Mouse (Mus musculus) CH12.LX (cell line): ENCODE results near the gene Slc9a1. TPM values are rescaled to one million over a fixed set of nuclear protein-coding genes. Genes with fewer than 3 reads are reported as not detected.

Source experiments
- DNase-seq: peaks from one replicate; pipeline ENCODE4 v3.0.0-alpha.2; 2013; ENCODE audit errors: extremely low read depth
- H3K27ac ChIP-seq: 2 replicates; pipeline ENCODE4 v1.5.1; 2012; ENCODE audit warnings: low read depth, mild to moderate bottlenecking, control low read depth, moderate library complexity; ENCODE audit not compliant: insufficient read depth
- H3K27me3 ChIP-seq: replicated peaks from 2 replicates; pipeline ENCODE3; 2012; ENCODE audit warnings: inconsistent platforms
- H3K36me3 ChIP-seq, 2 experiments: replicated peaks in 1 of 2; 2 replicates each; pipeline versions ENCODE3 to v1.6.1; 2012; ENCODE audit warnings: inconsistent platforms in 1 of 2, low read length in 1 of 2, mild to moderate bottlenecking in 1 of 2, mixed read lengths in 1 of 2, moderate library complexity in 1 of 2; ENCODE audit not compliant: control insufficient read depth in 1 of 2, insufficient read depth in 1 of 2
- H3K4me1 ChIP-seq, 2 experiments: 2 replicates each; pipeline ENCODE4 v1.6.1; 2012; ENCODE audit warnings: inconsistent platforms in 1 of 2, moderate library complexity in 1 of 2; ENCODE audit not compliant: insufficient read depth in 2 of 2, control insufficient read depth in 1 of 2
- H3K4me2 ChIP-seq: 2 replicates; pipeline ENCODE4 v1.6.1; 2012; ENCODE audit warnings: low read depth, mild to moderate bottlenecking, control low read depth; ENCODE audit not compliant: poor library complexity, insufficient read depth, severe bottlenecking
- H3K4me3 ChIP-seq, 3 experiments: fragments of 150-350 bp in 1 of 3; sonication (generic) in 1 of 3; replicated peaks in 1 of 3; 2 replicates each; pipeline versions ENCODE3 to v1.5.1; 2011 to 2012; ENCODE audit warnings: low read depth in 2 of 3, low read length in 2 of 3, mild to moderate bottlenecking in 2 of 3, moderate library complexity in 2 of 3, control low read depth in 1 of 3, improper control_type of control experiment in 1 of 3, inconsistent platforms in 1 of 3, mixed read lengths in 1 of 3; ENCODE audit not compliant: poor library complexity in 1 of 3
- H3K79me2 ChIP-seq: replicated peaks from 2 replicates; pipeline ENCODE4 v1.6.1; 2012; ENCODE audit warnings: mild to moderate bottlenecking, moderate library complexity; ENCODE audit not compliant: control insufficient read depth, poor library complexity, insufficient read depth, severe bottlenecking; ENCODE audit errors: extremely low read depth
- H3K9ac ChIP-seq: 2 replicates; pipeline ENCODE4 v1.6.1; 2012; ENCODE audit warnings: low read depth, mild to moderate bottlenecking, control low read depth, moderate library complexity; ENCODE audit not compliant: insufficient read depth
- H3K9me3 ChIP-seq: replicated peaks from 2 replicates; pipeline ENCODE3; 2012; ENCODE audit warnings: low read length, inconsistent platforms, mixed read lengths
- BHLHE40 ChIP-seq: IDR thresholded peaks from 2 replicates; pipeline ENCODE4 v1.6.1; 2011; ENCODE audit warnings: mild to moderate bottlenecking, low read depth, low read length, improper control_type of control experiment
- CHD2 ChIP-seq: IDR thresholded peaks from 2 replicates; pipeline ENCODE4 v1.6.1; 2011; ENCODE audit warnings: low read length, improper control_type of control experiment
- ELF1 ChIP-seq: IDR thresholded peaks from 2 replicates; pipeline ENCODE4 v1.6.1; 2014; ENCODE audit warnings: low read depth, mild to moderate bottlenecking, inconsistent platforms, low read length, improper control_type of control experiment
- EP300 ChIP-seq: IDR thresholded peaks from 2 replicates; pipeline ENCODE4 v1.6.1; 2011; ENCODE audit warnings: low read length, improper control_type of control experiment
- ETS1 ChIP-seq: conservative IDR thresholded peaks from 2 replicates; pipeline ENCODE4 v1.6.1; 2012; ENCODE audit warnings: low read depth, mild to moderate bottlenecking, inconsistent platforms, low read length, improper control_type of control experiment, moderate library complexity
- IRF4 ChIP-seq: IDR thresholded peaks from 2 replicates; pipeline ENCODE4 v1.6.1; 2014; ENCODE audit warnings: low read depth, mild to moderate bottlenecking, inconsistent platforms, low read length, improper control_type of control experiment
- JUN ChIP-seq: IDR thresholded peaks from 2 replicates; pipeline ENCODE4 v1.6.1; 2011; ENCODE audit warnings: low read depth, mild to moderate bottlenecking, low read length, improper control_type of control experiment, moderate library complexity; ENCODE audit not compliant: insufficient read depth
- KAT2A ChIP-seq: IDR thresholded peaks from 2 replicates; pipeline ENCODE4 v1.6.1; 2012; ENCODE audit warnings: low read length, improper control_type of control experiment, inconsistent platforms; ENCODE audit not compliant: insufficient replicate concordance
- MAX ChIP-seq: IDR thresholded peaks from 2 replicates; pipeline ENCODE4 v1.6.1; 2011; ENCODE audit warnings: low read length, improper control_type of control experiment
- MAZ ChIP-seq: IDR thresholded peaks from 2 replicates; pipeline ENCODE4 v1.6.1; 2012; ENCODE audit warnings: low read depth, mild to moderate bottlenecking, inconsistent platforms, low read length, improper control_type of control experiment, moderate library complexity
- MEF2A ChIP-seq: IDR thresholded peaks from 2 replicates; pipeline ENCODE4 v1.6.1; 2014; ENCODE audit warnings: low read depth, mild to moderate bottlenecking, inconsistent platforms, low read length, improper control_type of control experiment, borderline replicate concordance
- MYC ChIP-seq: IDR thresholded peaks from 2 replicates; pipeline ENCODE4 v1.6.1; 2011; ENCODE audit warnings: low read depth, mild to moderate bottlenecking, improper control_type of control experiment, low read length
- NELFE ChIP-seq: IDR thresholded peaks from 2 replicates; pipeline ENCODE4 v1.6.1; 2011; ENCODE audit warnings: low read depth, low read length, improper control_type of control experiment
- NRF1 ChIP-seq: IDR thresholded peaks from 2 replicates; pipeline ENCODE4 v1.6.1; 2014; ENCODE audit warnings: low read depth, mild to moderate bottlenecking, inconsistent platforms, low read length, improper control_type of control experiment, moderate library complexity
- PAX5 ChIP-seq: IDR thresholded peaks from 2 replicates; pipeline ENCODE4 v1.6.1; 2012; ENCODE audit warnings: low read length, inconsistent platforms, mixed read lengths
- POLR2A ChIP-seq: IDR thresholded peaks from 2 replicates; pipeline ENCODE4 v1.6.1; 2011; ENCODE audit warnings: low read depth, mild to moderate bottlenecking, improper control_type of control experiment, low read length
- POLR2AphosphoS2 ChIP-seq: IDR thresholded peaks from 2 replicates; pipeline ENCODE4 v1.6.1; 2011; ENCODE audit warnings: low read depth, low read length, improper control_type of control experiment
- RCOR1 ChIP-seq: conservative IDR thresholded peaks from 2 replicates; pipeline ENCODE4 v1.6.1; 2012; ENCODE audit warnings: low read depth, mild to moderate bottlenecking, inconsistent platforms, low read length, improper control_type of control experiment
- SIN3A ChIP-seq: IDR thresholded peaks from 2 replicates; pipeline ENCODE4 v1.6.1; 2012; ENCODE audit warnings: low read length, improper control_type of control experiment, inconsistent platforms
- SMC3 ChIP-seq: IDR thresholded peaks from 2 replicates; pipeline ENCODE4 v1.6.1; 2011; ENCODE audit warnings: low read depth, low read length, improper control_type of control experiment
- TBP ChIP-seq: conservative IDR thresholded peaks from 2 replicates; pipeline ENCODE4 v1.6.1; 2011; ENCODE audit warnings: low read depth, low read length, improper control_type of control experiment
- UBTF ChIP-seq: IDR thresholded peaks from 2 replicates; pipeline ENCODE4 v1.6.1; 2012; ENCODE audit warnings: low read depth, mild to moderate bottlenecking, inconsistent platforms, low read length, improper control_type of control experiment, moderate library complexity
- USF1 ChIP-seq: IDR thresholded peaks from 2 replicates; pipeline ENCODE4 v1.6.1; 2014; ENCODE audit warnings: low read depth, mild to moderate bottlenecking, inconsistent platforms, low read length, improper control_type of control experiment
- USF2 ChIP-seq: conservative IDR thresholded peaks from 2 replicates; pipeline ENCODE4 v1.6.1; 2011; ENCODE audit warnings: low read depth, low read length, improper control_type of control experiment
- ZC3H11A ChIP-seq: IDR thresholded peaks from 2 replicates; pipeline ENCODE4 v1.6.1; 2012; ENCODE audit warnings: low read depth, mild to moderate bottlenecking, inconsistent platforms, low read length, improper control_type of control experiment
- ZMIZ1 ChIP-seq: IDR thresholded peaks from 2 replicates; pipeline ENCODE4 v1.6.1; 2012; ENCODE audit warnings: low read depth, mild to moderate bottlenecking, inconsistent platforms, low read length, improper control_type of control experiment
- ZNF384 ChIP-seq: IDR thresholded peaks from 2 replicates; pipeline ENCODE4 v1.6.1; 2012; ENCODE audit warnings: low read depth, low read length, improper control_type of control experiment, inconsistent platforms
- dilution Hi-C: fragments of 300-500 bp; cut with MboI; formaldehyde crosslinking; loops from 2 replicates; pipeline ENCODE4 v1.14.3; 2020; ENCODE audit warnings: low sequenced_read_pairs; ENCODE audit not compliant: extremely low pct_unique_long_range_greater_than_20kb, extremely low pct_ligation_motif_present
- in situ Hi-C: fragments of 300-500 bp; cut with MboI; formaldehyde crosslinking; loops from 3 replicates; pipeline ENCODE4 v1.14.3; 2019; ENCODE audit warnings: low sequenced_read_pairs, low pct_ligation_motif_present, low pct_unique_long_range_greater_than_20kb, mixed read lengths
- polyA plus RNA-seq: library from polyadenylated mRNA; unstranded; fragments of >175 nt; gene quantifications from 2 replicates; pipeline ENCODE4 v1.2.1, GENCODE M21; 2012; ENCODE audit warnings: low read depth; ENCODE audit not compliant: insufficient read length
- total RNA-seq, 2 experiments: library from RNA; depleted of rRNA; stranded (reverse); fragments of 300-350 nt in 1 of 2; fragments of >200 nt in 1 of 2; gene quantifications; 2 replicates each; pipeline ENCODE4 v1.2.3; 2012 to 2014

Gene Slc9a1
- total and polyA plus RNA-seq, 3 experiments, result 0.66 to 16.7 (median 4.7) TPM

DNA sequence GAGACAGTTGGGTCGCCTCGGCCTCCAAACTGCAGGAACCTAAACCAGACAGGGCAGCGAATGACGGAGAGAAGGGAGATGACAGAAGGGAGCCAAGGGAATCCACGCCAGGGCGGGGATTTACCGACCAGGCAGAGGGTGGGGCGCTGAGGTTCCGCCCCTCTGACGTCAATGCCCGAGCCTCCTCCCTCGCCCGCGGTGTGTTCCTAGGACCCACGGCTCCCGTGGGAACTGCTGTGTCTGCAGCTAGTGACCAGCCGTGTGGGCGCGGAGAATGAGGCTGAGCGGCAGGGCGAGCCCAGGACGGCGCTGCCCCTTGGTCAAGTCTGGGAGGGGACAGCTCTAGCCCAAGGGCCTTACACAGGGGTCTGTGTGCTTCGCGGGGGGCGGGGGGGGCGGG is 98.6 kb downstream of the Slc9a1 start:
- no peaks in the 10 kb centered on the region for H3K79me2 ChIP-seq
- peak; percentile 66 for DNase-seq
- in situ Hi-C loops (no loop called here), dilution Hi-C loops (no loop called here)
- H3K4me1 ChIP-seq, result peaks cover 0 to 10% of the 10 kb centered on the region in 2 experiments; a peak in 2 of 4 replicates
- no peak overlapping the region for H3K9ac ChIP-seq
- no peak for TF ChIP-seq USF1
- no peak for TF ChIP-seq BHLHE40
- TF ChIP-seq POLR2A, result no peak
- TF ChIP-seq TBP, result no peak
- no peak for TF ChIP-seq MYC
- TF ChIP-seq PAX5, result no peak
- TF ChIP-seq CHD2, result no peak
- TF ChIP-seq MEF2A, result no peak
- no peak for TF ChIP-seq ELF1
- TF ChIP-seq SMC3, result no peak
- TF ChIP-seq IRF4, result no peak
- TF ChIP-seq POLR2AphosphoS2, result no peak
- no peak for TF ChIP-seq MAX
- no peak for TF ChIP-seq NELFE
- H3K4me3 ChIP-seq, result peak overlapping the region in 2 of 3 experiments; percentile 32 to 57
- peaks cover 27% of the 10 kb centered on the region for H3K27me3 ChIP-seq
- no peaks in the 10 kb centered on the region for H3K36me3 ChIP-seq
- no peak overlapping the region for H3K27ac ChIP-seq
- peaks cover 5% of the 10 kb centered on the region for H3K9me3 ChIP-seq
- peak overlapping the region; percentile 68; the same call in 1 of the 2 replicates for H3K4me2 ChIP-seq

DNA sequence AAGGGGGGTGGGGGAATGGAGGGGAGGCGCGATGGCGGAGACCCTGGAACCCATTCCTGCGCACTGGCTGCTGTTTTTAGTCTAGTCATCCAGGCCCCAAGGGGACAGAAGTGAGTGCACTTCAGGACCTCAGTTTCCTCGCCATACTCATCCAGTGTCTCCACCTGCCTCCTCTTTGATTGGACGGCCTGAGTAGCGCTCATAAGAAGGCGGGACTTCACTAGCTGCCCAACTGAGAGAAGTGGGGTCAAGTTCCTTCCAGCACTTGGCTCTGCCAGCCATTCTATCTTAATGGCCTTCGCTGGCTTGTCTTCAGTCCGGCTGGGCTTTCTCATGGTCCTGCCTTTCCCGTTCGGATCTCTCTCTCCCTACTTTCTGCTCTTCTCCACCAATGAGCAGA is 99.6 kb downstream of the Slc9a1 start:
- Histone ChIP-seq H3K9me3 (peaks cover 5% of the 10 kb centered on the region), H3K79me2 (no peaks in the 10 kb centered on the region), H3K27me3 (peaks cover 34% of the 10 kb centered on the region), H3K27ac (no peak overlapping the region), H3K4me1 (peaks cover 0 to 7% of the 10 kb centered on the region in 2 experiments; a peak in 2 of 4 replicates), H3K4me3 (no peak overlapping the region), H3K9ac (no peak overlapping the region), H3K4me2 (no peak overlapping the region), H3K36me3 (no peaks in the 10 kb centered on the region)
- dilution Hi-C loops, result no loop called here
- in situ Hi-C loops, result no loop called here
- no peak for DNase-seq
- no peak for TF ChIP-seq ZNF384
- no peak for TF ChIP-seq USF2
- TF ChIP-seq PAX5, result no peak
- no peak for TF ChIP-seq JUN
- no peak for TF ChIP-seq SIN3A
- TF ChIP-seq IRF4, result no peak
- TF ChIP-seq MYC, result no peak
- TF ChIP-seq EP300, result no peak
- no peak for TF ChIP-seq RCOR1
- TF ChIP-seq BHLHE40, result no peak
- TF ChIP-seq TBP, result no peak
- no peak for TF ChIP-seq ZC3H11A
- TF ChIP-seq UBTF, result no peak
- no peak for TF ChIP-seq ZMIZ1
- TF ChIP-seq ETS1, result no peak
- no peak for TF ChIP-seq KAT2A
- TF ChIP-seq MAZ, result no peak
- TF ChIP-seq NRF1, result no peak
